9 mouse cellular contexts compared by ENCODE assay signal in genomic region chr15:97672211-97672765, GRCm38 (mm10). TPM values are rescaled to one million over a fixed set of nuclear protein-coding genes. Genes with fewer than 3 reads are reported as not detected.
DNase-seq lines count a peak whose midpoint lies in the region.
"Had no signal": no experiment of that assay in that cellular context is flagged by ENCODE, and none has a peak within 500 bp of the region (broad histone marks: within the 10 kb centered on the region; RNA-seq: fewer than 3 reads in every experiment).

No protein-coding gene starts in this region.

- peak; percentile 48 for DNase-seq in adrenal gland, postnatal 10 days
- DNase-seq in adrenal gland, postnatal 4 days (ENCODE audit: low spot score in 2 of 2), result no peak
- DNase-seq in cerebellum, adult 18-20 months, result peak; percentile 69 to 75
- peak; percentile 95 for DNase-seq in gonadal fat pad, adult 2 months (ENCODE audit: low read depth)
- DNase-seq in left cerebral cortex, postnatal 10 days (ENCODE audit: extremely low spot score in 1 of 2, low spot score in 2 of 2), result peak; percentile 55 to 77
- DNase-seq in right cerebral cortex, postnatal 4 days, result peak; percentile 67
- DNase-seq in thymus, postnatal 4 days, result no peak
- no peak for DNase-seq in ovary, adult 18-20 months (ENCODE audit: low spot score)
- DNase-seq: liver, embryonic 13.5 days had no signal

- intact Hi-C loops in left cerebral cortex, postnatal 10 days (cut with DNase I), result no loop called here

RNA-seq across cellular contexts. Expression of gene Rpap3, which starts 33.3 kb away (rescaled TPM):
- 10 to 100 TPM; 14.1 to 18.8 TPM for total RNA-seq in adrenal gland, postnatal 10 days (2021)
- total RNA-seq in adrenal gland, postnatal 4 days (2021), result 10 to 100 TPM; 25.6 to 26.9 TPM
- 7.0 and 7.1 TPM in 2 replicates for polyA plus RNA-seq in gonadal fat pad, adult 2 months (2012; rRNA removed)
- 10 to 100 TPM; 27.9 to 31.9 TPM for total RNA-seq in left cerebral cortex, postnatal 10 days (2021)

RNA-seq across cellular contexts. Expression of gene Endou, which starts 58.9 kb away (rescaled TPM):
- total RNA-seq in adrenal gland, postnatal 10 days (2021), result 1 to 10 TPM; 1.1 to 1.2 TPM
- 1 to 10 TPM in 1 of 2 experiments, under 1 TPM in 1; 0.95 to 1.1 TPM for total RNA-seq in adrenal gland, postnatal 4 days (2021)
- polyA plus RNA-seq in gonadal fat pad, adult 2 months (2012; rRNA removed), result 2.9 and 3.2 TPM in 2 replicates
- total RNA-seq in left cerebral cortex, postnatal 10 days (2021), result under 1 TPM; 0.20 to 0.54 TPM
- polyA plus RNA-seq: liver, embryonic 13.5 days had no signal

Comparison
In these comparisons a context has a peak if more than half of its experiments do, and no peak if none do; other contexts are left out.
1. DNase-seq: peak in adrenal gland, postnatal 10 days (single experiment), cerebellum, adult 18-20 months (2 of 2), gonadal fat pad, adult 2 months (single experiment), left cerebral cortex, postnatal 10 days (2 of 2) and right cerebral cortex, postnatal 4 days (single experiment); none in adrenal gland, postnatal 4 days (0 of 2), thymus, postnatal 4 days (single experiment) and ovary, adult 18-20 months (single experiment).